Mouse (Mus musculus) right cerebral cortex, adult 2 months (tissue): ENCODE results near the gene Ddx49.

Experiments used
- DNase-seq, 2 experiments: peaks; one replicate each; pipeline ENCODE4 v3.0.0; 2021 to 2022; ENCODE audit warnings: low spot score in 2 of 2

The Ddx49 gene

DNA sequence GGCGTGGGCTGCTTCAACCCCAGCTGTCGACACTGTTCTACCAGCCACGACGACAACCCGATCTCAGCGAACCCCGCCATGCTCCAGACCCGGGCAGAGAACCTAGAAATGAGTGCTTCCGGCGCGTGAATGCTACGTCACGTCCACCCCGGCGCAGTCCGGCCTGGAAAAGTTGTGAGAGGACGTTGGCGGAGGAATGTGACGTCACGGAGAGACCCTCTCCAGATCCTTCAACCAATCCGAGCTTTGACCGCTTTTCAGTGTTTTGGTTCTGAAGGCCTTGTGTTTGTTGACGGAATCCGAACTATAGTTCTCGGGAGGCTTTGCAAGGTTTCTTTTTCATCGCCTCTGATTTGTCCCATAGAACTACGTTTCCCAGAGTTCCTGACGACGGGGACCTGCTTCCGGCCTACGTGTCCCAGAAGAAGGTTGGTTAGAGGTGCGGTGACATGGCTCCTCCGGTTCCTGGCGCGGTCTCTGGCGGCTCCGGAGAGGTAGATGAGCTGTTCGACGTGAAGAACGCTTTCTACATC is at the start of gene Ddx49, which contains the start of gene Cope:
Gene Ddx49 (minus strand): TSS at position 132 of the 533 bp plus-strand sequence.
Gene Cope (plus strand): TSS at position 161 of the 533 bp plus-strand sequence.
- DNase-seq, result peak; percentile 97 to 98

- no peak for DNase-seq
These were observed 49.7 kb upstream of the Ddx49 start for GRCm38 (mm10) chr8:70352000-70352384.

- peak; percentile 63 to 66 for DNase-seq
These were observed 49.0 kb upstream of the Ddx49 start for GRCm38 (mm10) chr8:70351035-70351999.

DNA sequence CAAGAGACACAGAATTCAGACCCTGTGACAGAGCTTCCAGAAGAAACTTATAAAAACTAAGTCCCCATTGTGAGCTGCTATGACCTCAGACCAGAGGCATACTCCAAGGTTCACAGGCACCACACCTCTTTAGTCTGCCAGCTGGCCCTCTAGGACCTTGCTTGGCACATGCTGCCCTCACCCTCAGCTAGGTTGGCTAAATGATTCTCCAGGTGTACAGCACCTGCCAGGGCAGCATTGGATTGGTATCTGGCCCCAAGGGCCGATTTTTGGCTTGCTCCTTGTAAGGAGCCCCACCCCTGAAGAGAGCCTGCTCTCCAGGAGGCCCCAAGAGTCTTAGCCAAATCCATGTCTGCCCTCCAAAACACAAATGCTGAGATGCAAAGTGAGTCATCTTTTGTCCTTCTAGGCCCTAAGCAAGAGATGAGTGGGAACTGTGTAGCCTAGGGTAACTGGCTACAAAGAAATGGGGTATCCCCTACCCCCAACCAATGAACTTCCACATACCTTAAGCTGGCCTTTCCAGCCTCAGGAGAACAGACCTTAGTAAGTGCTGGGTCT is 45.7 kb upstream of the Ddx49 start:
- no peak for DNase-seq

GRCm38 (mm10) chr8:70347443-70347842 is 45.2 kb upstream of the Ddx49 start:
- DNase-seq, result no peak

DNA sequence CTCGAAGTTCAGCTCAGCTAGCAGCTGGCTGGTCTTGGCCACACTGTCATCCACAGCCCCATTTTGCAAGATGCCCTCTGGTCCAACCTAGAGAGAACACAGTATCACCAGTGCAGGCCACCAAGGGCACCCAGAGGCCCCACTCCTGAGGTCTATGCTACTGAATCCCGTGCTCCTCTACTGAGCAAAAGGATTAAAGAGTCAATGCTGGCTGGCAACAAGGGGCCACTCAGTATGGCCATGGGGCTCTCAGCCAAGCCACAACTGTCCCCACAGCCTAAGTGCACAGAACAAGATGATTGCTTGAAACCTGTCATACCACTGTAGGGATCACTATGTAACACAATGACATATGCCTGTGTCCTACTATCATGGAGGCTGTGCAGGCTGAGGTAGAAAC is 42.0 kb upstream of the Ddx49 start:
- DNase-seq, result no peak

- peak; percentile 44 to 65 for DNase-seq
These were observed 41.4 kb upstream of the Ddx49 start for GRCm38 (mm10) chr8:70343696-70344095.

- DNase-seq, result no peak
These were observed 40.8 kb upstream of the Ddx49 start for GRCm38 (mm10) chr8:70343076-70343475.

DNA sequence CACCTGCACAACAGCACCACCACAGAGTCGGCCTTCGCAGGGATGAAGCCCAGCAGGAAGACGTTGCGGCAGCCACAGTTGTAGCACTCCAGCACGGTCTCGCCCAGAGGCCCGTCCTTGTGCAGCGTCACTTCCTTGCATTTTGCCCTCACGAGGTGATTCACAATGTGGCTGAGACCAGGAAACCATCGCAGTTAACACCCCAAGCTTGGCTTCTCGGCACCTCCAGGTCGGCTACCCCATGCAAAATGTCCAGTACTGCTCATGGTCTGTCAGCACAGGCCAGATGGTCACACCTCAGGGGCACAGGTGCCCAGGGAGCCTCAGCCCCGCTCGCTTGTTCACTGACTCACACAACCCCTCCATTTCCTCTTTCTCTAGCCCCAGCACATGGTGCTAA is 39.7 kb upstream of the Ddx49 start:
- DNase-seq, result no peak

DNA sequence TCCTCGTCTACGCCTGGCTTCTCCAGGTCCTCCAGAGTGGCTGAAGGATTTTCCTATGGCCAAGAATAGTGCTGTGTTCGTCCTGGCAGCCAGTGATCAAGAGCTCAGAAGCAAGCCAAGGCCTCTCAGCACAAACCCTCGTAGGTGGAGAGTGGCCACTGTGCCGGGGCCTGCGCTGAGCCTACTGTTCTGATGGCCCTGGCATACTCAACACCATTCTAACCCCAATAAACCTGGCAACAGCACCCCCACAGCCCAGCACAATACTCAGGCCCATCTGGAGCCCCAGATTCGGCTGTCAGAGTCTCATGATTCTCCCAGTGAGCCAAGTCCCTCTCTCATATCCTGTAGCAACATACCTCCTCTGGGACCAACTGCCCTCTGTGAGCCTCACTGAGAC is 38.4 kb upstream of the Ddx49 start:
- DNase-seq, result no peak

- DNase-seq, result no peak
These were observed 36.6 kb upstream of the Ddx49 start for GRCm38 (mm10) chr8:70338931-70339330.

DNA sequence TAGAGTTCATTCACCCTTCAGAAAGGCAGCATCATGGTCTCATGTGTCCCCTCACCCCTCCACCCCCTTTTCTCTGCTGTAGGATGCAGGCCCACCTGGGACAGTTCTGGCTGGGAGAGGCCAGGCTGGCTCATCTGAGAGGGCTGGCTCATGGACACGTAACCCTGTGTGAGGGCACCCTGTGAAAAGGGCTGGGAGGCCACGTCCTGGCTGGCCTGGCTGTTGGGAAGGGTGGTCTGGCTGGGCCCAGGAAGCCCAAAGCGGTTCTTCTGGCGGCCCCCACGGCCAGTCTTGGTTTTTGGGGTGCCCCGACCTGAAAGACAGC is 30.6 kb upstream of the Ddx49 start:
- no peak for DNase-seq

DNA sequence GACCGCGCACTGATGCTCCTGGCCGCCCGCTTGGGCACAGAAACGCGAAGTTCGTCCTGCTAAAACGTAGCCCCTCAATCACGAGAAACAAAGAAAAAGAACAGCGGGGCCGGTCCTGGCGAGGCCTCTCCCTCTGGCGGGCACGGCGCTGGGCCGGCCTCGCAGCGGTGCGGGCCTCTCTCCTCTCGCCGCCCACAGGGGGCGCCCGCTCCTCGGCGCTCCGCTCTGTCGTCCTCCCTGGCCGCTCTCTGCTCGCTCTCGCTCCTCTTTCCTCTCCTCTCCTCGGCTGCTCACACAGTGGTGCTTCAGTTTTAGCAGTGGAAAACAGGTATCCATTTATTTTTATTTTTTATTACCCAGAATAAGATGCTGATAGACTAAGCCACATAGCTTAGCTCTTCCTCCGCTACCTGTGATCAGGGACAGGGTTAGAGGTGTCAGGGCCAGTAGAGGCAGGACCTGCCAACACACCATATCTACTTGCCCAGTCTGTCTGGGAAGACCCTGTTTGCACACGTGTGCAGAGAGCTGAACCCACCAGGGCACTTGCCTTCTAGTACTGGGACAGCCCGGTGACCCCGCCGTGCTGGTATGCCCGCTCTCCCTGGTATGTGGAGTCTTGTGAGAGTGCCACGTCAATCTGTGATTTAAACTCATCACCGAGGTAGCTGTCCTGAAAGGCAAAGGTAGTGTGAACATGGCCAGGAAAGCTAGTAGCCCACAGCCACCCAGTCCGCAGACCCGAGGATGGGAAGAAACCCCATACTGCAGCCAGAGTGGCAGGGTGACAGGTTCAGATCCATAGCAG is 30.0 kb upstream of the Ddx49 start:
- DNase-seq, result peak; percentile 73 to 74

GRCm38 (mm10) chr8:70331526-70331925 is 29.2 kb upstream of the Ddx49 start:
- DNase-seq, result no peak

DNA sequence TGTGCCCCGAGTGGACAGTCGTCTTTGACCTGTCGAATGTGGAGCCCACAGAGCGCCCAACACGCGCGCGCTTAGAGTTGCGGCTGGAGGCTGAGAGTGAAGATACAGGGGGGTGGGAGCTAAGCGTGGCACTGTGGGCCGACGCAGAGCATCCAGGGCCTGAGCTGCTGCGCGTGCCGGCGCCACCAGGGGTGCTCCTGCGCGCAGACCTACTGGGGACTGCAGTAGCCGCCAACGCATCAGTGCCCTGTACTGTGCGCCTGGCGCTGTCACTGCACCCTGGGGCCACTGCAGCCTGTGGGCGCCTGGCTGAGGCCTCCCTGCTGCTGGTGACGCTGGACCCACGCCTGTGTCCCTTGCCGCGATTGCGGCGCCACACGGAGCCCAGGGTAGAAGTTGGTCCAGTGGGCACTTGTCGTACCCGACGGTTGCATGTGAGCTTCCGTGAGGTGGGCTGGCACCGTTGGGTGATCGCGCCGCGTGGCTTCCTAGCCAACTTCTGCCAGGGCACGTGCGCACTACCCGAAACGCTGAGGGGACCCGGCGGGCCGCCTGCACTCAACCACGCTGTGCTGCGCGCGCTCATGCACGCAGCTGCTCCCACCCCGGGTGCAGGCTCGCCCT is 28.6 kb upstream of the Ddx49 start:
- peak; percentile 64 to 74 for DNase-seq

DNA sequence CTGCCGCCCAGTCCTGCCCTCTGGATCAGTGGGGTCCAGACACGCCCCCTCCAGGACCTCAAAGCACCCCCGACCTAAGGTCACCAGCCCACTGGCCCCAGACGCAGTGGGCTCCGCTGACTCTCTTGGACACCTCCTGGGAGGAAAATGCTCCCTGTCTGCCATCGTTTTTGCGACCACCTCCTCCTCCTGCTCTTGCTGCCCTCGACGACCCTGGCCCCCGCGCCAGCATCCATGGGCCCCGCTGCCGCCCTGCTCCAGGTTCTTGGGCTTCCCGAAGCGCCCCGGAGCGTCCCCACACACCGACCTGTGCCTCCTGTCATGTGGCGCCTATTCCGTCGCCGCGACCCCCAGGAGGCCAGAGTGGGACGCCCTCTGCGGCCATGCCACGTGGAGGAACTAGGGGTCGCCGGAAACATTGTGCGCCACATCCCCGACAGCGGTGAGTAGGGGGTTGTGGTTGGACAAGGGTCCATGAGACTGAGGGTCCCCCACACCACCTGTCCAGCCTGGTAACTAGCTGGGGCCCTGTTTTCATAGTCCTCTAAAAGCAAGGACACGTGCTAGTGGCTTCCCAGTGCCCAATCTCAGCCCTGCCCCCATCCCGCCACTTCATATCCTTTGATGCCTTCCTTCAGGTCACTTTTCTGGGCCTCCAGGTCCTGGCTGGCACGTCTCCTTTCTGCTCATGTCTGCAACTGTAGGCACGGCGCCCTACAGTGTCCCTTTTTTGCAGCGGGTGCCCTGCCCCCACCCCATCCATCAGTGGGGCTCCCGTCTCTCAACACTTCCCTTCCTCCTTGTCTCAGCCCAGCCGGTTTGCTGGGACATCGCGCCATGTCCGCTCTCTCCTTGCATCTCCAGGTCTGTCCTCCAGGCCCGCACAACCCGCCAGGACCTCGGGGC is 27.8 kb upstream of the Ddx49 start:
- no peak for DNase-seq

GRCm38 (mm10) chr8:70329124-70329834 is 27.0 kb upstream of the Ddx49 start, which contains the start of gene Gdf1:
Gdf1 (plus strand) TSS chr8:70329817.
- no peak for DNase-seq

- DNase-seq, result no peak
These were observed 25.2 kb upstream of the Ddx49 start for GRCm38 (mm10) chr8:70327512-70327911.

- DNase-seq, result no peak
These were observed 21.4 kb upstream of the Ddx49 start for GRCm38 (mm10) chr8:70323716-70324115.

DNA sequence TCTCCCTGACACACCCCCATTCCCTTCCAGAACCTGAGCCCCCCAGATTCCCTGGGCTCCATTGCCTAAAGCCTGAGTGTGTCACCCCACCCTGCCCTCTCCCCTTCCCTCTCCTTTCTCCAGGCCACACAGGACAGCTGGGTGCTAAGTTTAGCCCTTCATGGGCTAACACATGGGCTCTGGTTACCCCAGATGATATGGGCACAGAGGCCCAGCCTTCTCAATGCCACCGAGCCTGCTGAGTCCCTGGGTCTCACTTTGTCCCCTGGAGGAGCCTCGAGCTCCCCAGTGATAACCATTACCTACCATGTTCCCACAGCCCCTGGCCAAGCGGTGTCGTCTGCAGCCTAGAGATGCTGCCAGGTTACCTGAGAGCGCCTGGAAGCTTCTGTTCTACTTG is 15.6 kb upstream of the Ddx49 start:
- DNase-seq, result no peak
